Mouse (Mus musculus): ENCODE data around the gene Hdac9. TPM values are rescaled to one million over a fixed set of nuclear protein-coding genes. Genes with fewer than 3 reads are reported as not detected.
A peak's percentile ranks its signal among the peaks of the same experiment; 100 is the strongest.

Gene Hdac9
- polyA plus RNA-seq, 1 experiment = 11.0 TPM

DNA sequence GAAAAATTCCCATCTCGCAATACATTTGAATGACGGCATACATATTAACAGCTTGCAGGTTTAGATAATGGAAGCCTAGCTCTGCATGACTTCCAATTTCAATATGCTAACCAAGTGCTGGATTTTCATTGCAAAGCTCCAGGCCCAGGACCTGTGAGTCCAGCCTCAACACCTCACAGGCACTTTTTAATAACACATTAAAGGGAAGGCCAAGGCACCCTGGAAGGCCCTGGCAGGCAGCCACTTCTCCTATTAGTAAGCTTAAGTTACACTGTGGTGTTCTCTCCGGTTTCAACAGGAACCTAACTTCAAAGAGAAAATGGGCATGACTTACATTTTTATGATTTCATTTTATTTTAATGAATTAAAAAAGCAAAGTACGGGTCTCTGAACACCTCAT lies 233.5 kb downstream of the Hdac9 start:
- TF ChIP-seq CTCF (IDR thresholded peaks at IDR 0.05; ENCODE audit: borderline replicate concordance, extremely low read depth, insufficient read depth, insufficient read length) (no peak), POLR2A (IDR thresholded peaks at IDR 0.05; ENCODE audit: borderline replicate concordance, extremely low read depth, insufficient read depth, insufficient read length, poor library complexity, severe bottlenecking) (no peak)
- DNase-seq (ENCODE audit: low read depth) = peak; percentile 73

DNA sequence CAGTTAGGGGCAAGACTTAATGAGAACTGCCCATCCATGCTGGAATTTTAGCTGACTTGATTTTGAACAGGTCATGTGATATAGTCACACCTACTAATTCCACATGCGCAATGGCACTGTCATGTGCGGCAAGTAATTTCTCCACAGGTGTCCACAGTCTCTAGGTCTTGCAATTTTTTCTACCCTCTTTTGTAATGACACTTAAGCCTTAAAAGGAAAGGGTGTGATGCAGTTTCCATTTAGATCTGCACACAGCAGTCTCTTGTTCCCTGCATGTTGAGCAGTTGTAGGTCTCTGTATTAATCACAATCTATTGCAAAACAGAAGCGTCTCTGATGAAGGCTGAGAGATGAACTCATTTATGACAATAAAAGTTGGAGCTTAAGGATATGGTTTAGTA lies 234.2 kb downstream of the Hdac9 start:
- no peak for DNase-seq (ENCODE audit: low read depth)
- TF ChIP-seq POLR2A (IDR thresholded peaks at IDR 0.05; ENCODE audit: borderline replicate concordance, extremely low read depth, insufficient read depth, insufficient read length, poor library complexity, severe bottlenecking) = no peak
- TF ChIP-seq CTCF (IDR thresholded peaks at IDR 0.05; ENCODE audit: borderline replicate concordance, extremely low read depth, insufficient read depth, insufficient read length) = no peak

DNA sequence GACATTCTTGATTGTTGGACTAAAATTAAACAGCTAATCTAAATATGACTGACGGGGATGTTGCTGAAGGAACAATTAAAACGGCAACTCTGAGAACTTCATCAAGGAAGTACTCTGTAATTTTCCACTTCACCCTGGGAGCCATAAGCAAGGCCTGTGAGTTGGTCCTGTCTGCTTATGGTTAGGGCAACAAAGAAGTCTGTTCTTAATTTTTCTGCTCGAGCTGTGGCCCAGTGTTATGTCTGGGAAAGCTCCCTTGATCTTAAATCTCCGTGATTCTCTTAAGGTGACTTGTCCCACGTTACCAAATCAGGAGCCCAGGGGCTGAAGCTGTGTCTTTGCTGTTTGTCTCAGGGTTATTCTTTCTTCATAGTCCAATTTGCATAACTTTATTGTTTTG lies 236.3 kb downstream of the Hdac9 start:
- DNase-seq (ENCODE audit: low read depth) = no peak
- no peak for TF ChIP-seq CTCF (IDR thresholded peaks at IDR 0.05; ENCODE audit: borderline replicate concordance, extremely low read depth, insufficient read depth, insufficient read length)
- TF ChIP-seq POLR2A (IDR thresholded peaks at IDR 0.05; ENCODE audit: borderline replicate concordance, extremely low read depth, insufficient read depth, insufficient read length, poor library complexity, severe bottlenecking) = no peak

DNA sequence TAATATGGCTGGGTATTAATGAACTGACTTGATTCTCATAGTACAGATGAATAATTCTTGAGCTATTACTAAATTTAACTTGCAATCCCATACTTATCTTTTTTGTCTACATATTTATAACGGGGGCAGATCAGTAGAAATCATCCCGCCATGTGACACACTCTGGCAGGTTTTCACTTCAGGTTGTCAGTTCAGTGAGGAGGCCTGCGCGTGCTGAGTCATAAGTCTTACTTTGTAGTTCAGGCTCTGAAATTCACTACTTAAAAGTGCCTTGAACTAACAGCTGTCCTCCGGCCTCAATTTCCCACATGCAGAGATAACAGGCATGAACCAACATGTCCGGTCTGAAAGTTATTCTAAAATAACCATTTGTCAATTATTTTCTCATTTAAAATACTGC lies 239.8 kb downstream of the Hdac9 start:
- TF ChIP-seq CTCF (IDR thresholded peaks at IDR 0.05; ENCODE audit: borderline replicate concordance, extremely low read depth, insufficient read depth, insufficient read length) = no peak
- no peak for TF ChIP-seq POLR2A (IDR thresholded peaks at IDR 0.05; ENCODE audit: borderline replicate concordance, extremely low read depth, insufficient read depth, insufficient read length, poor library complexity, severe bottlenecking)
- peak; percentile 19 for DNase-seq (ENCODE audit: low read depth)

DNA sequence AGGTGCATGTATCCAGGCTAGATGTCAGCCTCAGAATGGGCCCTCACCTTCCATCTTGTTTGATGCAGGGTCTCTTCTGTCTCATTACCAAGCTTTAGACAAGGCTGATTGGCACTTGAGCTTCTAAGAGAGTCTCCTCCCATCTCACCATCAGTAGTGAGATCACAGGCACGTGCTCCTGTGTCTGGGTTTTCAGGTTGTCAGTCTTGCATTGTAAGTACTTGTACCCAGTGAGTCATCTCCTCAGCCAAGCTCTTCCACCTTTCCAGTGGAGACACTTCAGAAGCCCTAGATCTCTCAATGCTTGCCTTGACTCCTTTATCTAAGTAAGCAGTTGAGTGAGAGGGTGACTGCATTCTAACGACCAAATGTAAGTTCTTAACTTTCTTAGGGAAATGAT lies 242.7 kb downstream of the Hdac9 start:
- TF ChIP-seq POLR2A (IDR thresholded peaks at IDR 0.05; ENCODE audit: borderline replicate concordance, extremely low read depth, insufficient read depth, insufficient read length, poor library complexity, severe bottlenecking) (no peak), CTCF (IDR thresholded peaks at IDR 0.05; ENCODE audit: borderline replicate concordance, extremely low read depth, insufficient read depth, insufficient read length) (no peak)
- no peak for DNase-seq (ENCODE audit: low read depth)

DNA sequence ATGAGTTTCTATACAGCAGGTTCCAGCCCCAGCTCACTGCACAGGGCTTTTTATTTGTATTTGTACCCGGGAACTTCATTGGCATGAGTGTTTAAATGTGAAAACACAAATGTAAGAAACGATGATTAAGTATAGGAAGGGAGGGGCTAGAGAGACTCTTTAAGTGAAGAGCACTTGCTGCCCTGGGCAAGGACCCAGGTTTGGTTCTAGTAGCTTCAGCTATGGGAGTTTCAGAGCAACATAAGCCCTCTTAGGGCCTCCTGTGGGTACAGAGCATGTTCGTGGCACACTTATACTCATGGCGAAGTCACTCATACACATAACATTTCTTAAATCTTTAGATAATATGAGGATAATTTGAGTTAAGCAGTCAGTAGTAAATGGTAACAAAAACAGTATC lies 243.4 kb downstream of the Hdac9 start:
- no peak for DNase-seq (ENCODE audit: low read depth)
- TF ChIP-seq CTCF (IDR thresholded peaks at IDR 0.05; ENCODE audit: borderline replicate concordance, extremely low read depth, insufficient read depth, insufficient read length) (no peak), POLR2A (IDR thresholded peaks at IDR 0.05; ENCODE audit: borderline replicate concordance, extremely low read depth, insufficient read depth, insufficient read length, poor library complexity, severe bottlenecking) (no peak)

DNA sequence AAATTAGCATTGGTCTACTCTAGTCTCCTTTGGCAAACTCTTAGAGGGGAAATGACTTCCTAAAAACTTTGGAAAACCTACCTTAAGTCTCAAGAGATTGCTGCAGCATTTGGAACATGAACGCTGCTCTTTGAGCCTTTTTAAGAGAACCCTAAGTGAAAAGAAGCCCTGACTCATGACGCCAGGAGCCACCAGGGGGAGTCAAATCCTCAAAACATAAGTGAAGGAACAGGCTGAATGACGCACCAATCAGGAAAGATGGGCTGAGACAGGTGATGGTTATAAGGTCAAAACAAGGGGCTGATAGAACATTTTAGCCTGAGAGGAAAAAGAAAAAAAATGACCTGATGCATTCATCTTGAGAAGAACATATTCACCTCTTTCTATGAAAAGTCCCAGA lies 252.1 kb downstream of the Hdac9 start:
- peak; percentile 89 for DNase-seq (ENCODE audit: low read depth)
- TF ChIP-seq CTCF (IDR thresholded peaks at IDR 0.05; ENCODE audit: borderline replicate concordance, extremely low read depth, insufficient read depth, insufficient read length) (peak; percentile 84; the same call in 1 of the 2 replicates), POLR2A (IDR thresholded peaks at IDR 0.05; ENCODE audit: borderline replicate concordance, extremely low read depth, insufficient read depth, insufficient read length, poor library complexity, severe bottlenecking) (no peak)

DNA sequence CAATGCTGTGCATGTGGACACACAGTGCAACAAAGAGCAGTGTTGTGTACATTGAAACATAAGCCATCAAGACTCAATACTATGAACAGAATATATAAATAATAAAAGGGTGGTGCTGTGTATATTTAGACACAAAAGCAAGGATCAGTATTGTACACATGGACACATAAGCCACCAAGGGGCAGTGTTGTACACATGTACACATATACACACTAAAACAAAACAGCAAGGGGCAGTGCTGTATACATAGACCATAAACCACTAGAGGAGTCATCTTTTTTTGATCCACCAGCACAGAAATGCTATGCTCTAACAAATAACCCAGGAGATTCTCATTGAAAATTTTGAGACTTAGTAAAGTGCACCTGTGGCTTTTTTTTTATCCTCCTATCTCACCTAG lies 255.5 kb downstream of the Hdac9 start:
- no peak for TF ChIP-seq POLR2A (IDR thresholded peaks at IDR 0.05; ENCODE audit: borderline replicate concordance, extremely low read depth, insufficient read depth, insufficient read length, poor library complexity, severe bottlenecking)
- no peak; the same call in 1 of the 2 replicates for TF ChIP-seq CTCF (IDR thresholded peaks at IDR 0.05; ENCODE audit: borderline replicate concordance, extremely low read depth, insufficient read depth, insufficient read length)

DNA sequence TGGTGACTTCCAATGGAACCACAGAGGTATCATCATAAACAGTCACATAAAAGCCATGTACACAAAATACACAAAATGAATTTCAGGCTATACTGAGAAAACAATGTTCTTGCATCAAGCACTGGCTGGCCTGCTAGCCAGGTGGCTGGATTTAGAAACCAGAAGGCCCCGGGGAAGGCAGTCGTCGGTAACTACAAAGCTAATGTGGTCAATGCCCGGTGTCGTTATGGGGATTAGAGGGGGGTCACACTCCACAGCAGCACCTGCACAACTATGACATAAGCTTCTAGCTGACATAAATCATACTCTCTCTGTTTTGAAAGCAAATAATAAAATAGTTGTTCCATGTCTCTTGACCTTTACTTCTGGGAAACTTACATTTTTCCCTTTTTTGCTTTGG lies 256.9 kb downstream of the Hdac9 start:
- no peak for TF ChIP-seq POLR2A (IDR thresholded peaks at IDR 0.05; ENCODE audit: borderline replicate concordance, extremely low read depth, insufficient read depth, insufficient read length, poor library complexity, severe bottlenecking)
- no peak for TF ChIP-seq CTCF (IDR thresholded peaks at IDR 0.05; ENCODE audit: borderline replicate concordance, extremely low read depth, insufficient read depth, insufficient read length)
- no peak for DNase-seq (ENCODE audit: low read depth)

More for the DNA sequence above, 255.5 kb downstream of the Hdac9 start:
- DNase-seq (ENCODE audit: low read depth) = peak; percentile 48

DNA sequence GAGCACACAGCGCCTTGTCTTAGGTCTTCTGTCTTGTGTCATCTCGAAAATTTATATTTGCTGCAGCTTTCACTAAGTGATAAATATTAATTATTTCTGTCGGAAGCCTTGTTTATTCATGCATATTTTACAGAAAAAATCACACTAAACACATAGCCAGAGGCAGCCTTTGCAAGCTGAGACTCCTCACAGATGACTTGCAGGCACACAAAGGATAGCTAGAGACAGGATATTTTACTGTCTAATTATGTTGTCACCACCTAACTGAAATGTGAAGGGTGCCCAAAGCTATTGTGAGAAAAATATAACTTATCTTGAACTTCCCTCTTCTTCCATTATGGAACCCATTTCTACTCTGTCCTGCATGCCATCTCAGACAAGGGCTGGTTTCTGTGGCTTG lies 258.3 kb downstream of the Hdac9 start:
- DNase-seq (ENCODE audit: low read depth) = no peak
- TF ChIP-seq POLR2A (IDR thresholded peaks at IDR 0.05; ENCODE audit: borderline replicate concordance, extremely low read depth, insufficient read depth, insufficient read length, poor library complexity, severe bottlenecking) (no peak), CTCF (IDR thresholded peaks at IDR 0.05; ENCODE audit: borderline replicate concordance, extremely low read depth, insufficient read depth, insufficient read length) (no peak)

DNA sequence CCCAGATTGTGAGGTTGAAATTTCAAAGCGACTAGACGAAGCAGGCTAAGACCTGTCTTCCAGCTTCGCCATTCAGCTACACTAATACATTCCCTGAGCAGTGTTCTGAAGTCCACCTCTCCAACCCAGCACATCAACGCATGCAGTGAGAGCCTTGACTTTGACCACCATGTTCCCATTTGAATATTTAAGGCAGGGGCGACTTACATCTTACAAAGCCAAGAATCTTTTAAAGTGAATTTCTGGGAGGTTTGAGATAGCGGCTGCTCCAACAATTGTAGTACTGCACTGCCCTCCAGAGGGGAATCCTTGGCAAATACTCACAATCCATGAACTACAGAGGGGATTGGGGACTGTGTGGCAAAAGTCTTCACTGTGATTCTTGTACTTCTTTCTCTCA lies 258.8 kb downstream of the Hdac9 start:
- peak; percentile 87 for DNase-seq (ENCODE audit: low read depth)

DNA sequence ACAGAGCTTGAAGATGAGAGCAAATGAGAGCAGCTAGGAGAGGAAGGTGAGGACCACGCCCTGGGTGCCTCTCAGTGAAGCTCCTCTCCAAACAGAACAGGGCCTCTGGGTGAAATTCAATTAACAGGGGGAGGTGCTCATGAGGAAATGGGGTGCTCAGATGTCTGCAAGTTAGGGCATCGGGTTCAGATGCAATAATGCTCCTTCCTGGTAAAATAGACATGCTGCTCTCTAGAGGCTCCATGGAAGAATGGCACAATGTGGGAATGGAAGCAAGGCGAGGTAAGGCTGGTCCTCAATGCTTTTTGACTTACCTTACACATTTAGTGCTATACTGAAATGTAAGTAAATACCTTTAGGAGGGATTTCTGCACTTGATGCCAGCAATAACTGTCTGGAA lies 263.3 kb downstream of the Hdac9 start:
- TF ChIP-seq POLR2A (IDR thresholded peaks at IDR 0.05; ENCODE audit: borderline replicate concordance, extremely low read depth, insufficient read depth, insufficient read length, poor library complexity, severe bottlenecking) = no peak
- TF ChIP-seq CTCF (IDR thresholded peaks at IDR 0.05; ENCODE audit: borderline replicate concordance, extremely low read depth, insufficient read depth, insufficient read length) = peak; percentile 52; the same call in 1 of the 2 replicates
- DNase-seq (ENCODE audit: low read depth) = peak; percentile 38

More for the DNA sequence above, 258.8 kb downstream of the Hdac9 start:
- TF ChIP-seq POLR2A (IDR thresholded peaks at IDR 0.05; ENCODE audit: borderline replicate concordance, extremely low read depth, insufficient read depth, insufficient read length, poor library complexity, severe bottlenecking) (no peak), CTCF (IDR thresholded peaks at IDR 0.05; ENCODE audit: borderline replicate concordance, extremely low read depth, insufficient read depth, insufficient read length) (peak; percentile 71; the same call in 1 of the 2 replicates)

Measured in brain, embryonic 14.5 days (tissue).